Mouse (Mus musculus) forebrain, postnatal 0 days (tissue): ENCODE measurements at regions not wholly inside any gene's neighbourhood (a gene's known extent, or its start where the extent isn't known, plus 50 kb on each side); places are given as distances from the start of the nearest gene placed in this dataset.
"Not testable (repeated sequence)": the region's sequence is repeated elsewhere in the genome, so short reads cannot be mapped to it uniquely, and the experiment has no call there.

Source experiments
- ATAC-seq: fragments of 200-750 bp; cut with Nextera tagmentation; 2 replicates; pipeline ENCODE4 v1.8.0; 2017; ENCODE audit warnings: mild to moderate bottlenecking, moderate library complexity
- DNase-seq: peaks from one replicate; pipeline ENCODE4 v3.0.0-alpha.2; 2015
- H3K27ac ChIP-seq: fragments of 300-500 bp; sonication (generic); 2 replicates; pipeline ENCODE4 v1.5.1; 2014; ENCODE audit warnings: low read depth, mild to moderate bottlenecking, antibody characterized with exemption, low read length, moderate library complexity, mixed read lengths
- H3K27me3 ChIP-seq: fragments of 300-500 bp; sonication (generic); 2 replicates; pipeline ENCODE4 v1.6.1; 2014; ENCODE audit warnings: mild to moderate bottlenecking, low read length, mixed read lengths; ENCODE audit not compliant: insufficient read depth
- H3K36me3 ChIP-seq: fragments of 300-500 bp; sonication (generic); 2 replicates; pipeline ENCODE4 v1.6.1; 2014; ENCODE audit warnings: mild to moderate bottlenecking, moderate library complexity; ENCODE audit not compliant: insufficient read depth
- H3K4me1 ChIP-seq: fragments of 300-500 bp; sonication (generic); 2 replicates; pipeline ENCODE4 v1.6.1; 2014; ENCODE audit warnings: antibody characterized with exemption; ENCODE audit not compliant: insufficient read depth
- H3K4me2 ChIP-seq: fragments of 300-500 bp; sonication (generic); 2 replicates; pipeline ENCODE4 v1.6.1; 2014; ENCODE audit warnings: low read depth, mild to moderate bottlenecking, moderate library complexity
- H3K4me3 ChIP-seq: fragments of 300-500 bp; sonication (generic); 2 replicates; pipeline ENCODE4 v1.5.1; 2014; ENCODE audit warnings: low read depth, low read length, mixed read lengths
- H3K9ac ChIP-seq: fragments of 300-500 bp; sonication (generic); 2 replicates; pipeline ENCODE4 v1.6.1; 2014; ENCODE audit warnings: mild to moderate bottlenecking
- H3K9me3 ChIP-seq: fragments of 300-500 bp; sonication (generic); 2 replicates; pipeline ENCODE4 v1.6.1; 2016; ENCODE audit warnings: low read length
- CTCF ChIP-seq: sonication (generic); IDR thresholded peaks from 2 replicates; pipeline ENCODE4 v1.5.1; 2016; ENCODE audit warnings: antibody characterized with exemption, control low read depth, low read depth
- WGBS: fragments of 180-500 bp; shearing (Covaris S2); extraction: QIAGEN DNeasy Blood & Tissue Kit; methylation state at CpG from one replicate; pipeline ENCODE4 v1.1.7; 2014; 5-methylcytosine and 5-hydroxymethylcytosine counted together

DNA sequence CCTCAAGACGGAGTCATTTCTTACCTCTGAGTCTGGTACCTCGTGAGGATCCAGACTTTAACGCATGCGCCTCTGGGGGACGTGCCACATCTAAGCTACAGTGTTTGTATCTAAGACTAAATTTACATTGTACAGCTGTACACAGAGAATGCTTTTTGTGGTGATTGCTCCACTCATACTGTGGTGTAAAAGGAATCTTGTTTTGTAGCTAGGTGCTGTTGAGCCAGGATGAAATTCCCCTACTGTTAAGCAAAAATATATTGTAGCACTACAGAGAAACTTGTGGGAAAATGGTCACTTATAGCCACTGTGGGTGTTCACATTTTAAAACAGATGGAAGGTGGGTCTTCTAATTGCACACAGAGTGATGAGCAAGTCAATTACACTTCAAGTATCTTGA, 99.1 kb downstream of the Gpr63 start:
- WGBS = 89% methylated on average over 5 of the region's 5 CpGs
- TF ChIP-seq CTCF = no peak
- no peaks in the 10 kb centered on the region for H3K4me1 ChIP-seq

GRCm38 (mm10) chr4:25092731-25093130, 126.5 kb downstream of the Gpr63 start:
- not testable (repeated sequence) for H3K9ac ChIP-seq, DNase-seq, H3K4me2 ChIP-seq, H3K36me3 ChIP-seq, H3K27me3 ChIP-seq, H3K4me1 ChIP-seq, H3K27ac ChIP-seq, H3K4me3 ChIP-seq, ATAC-seq, H3K9me3 ChIP-seq
- 39% methylated on average over 2 of the region's 2 CpGs for WGBS

More for the DNA sequence above, 99.1 kb downstream of the Gpr63 start:
- Histone ChIP-seq H3K27ac (peak overlapping the region; percentile 35; the same call in 1 of the 2 replicates), H3K4me2 (no peak overlapping the region), H3K27me3 (no peaks in the 10 kb centered on the region), H3K4me3 (no peak overlapping the region), H3K9ac (no peak overlapping the region), H3K36me3 (no peaks in the 10 kb centered on the region), H3K9me3 (no peaks in the 10 kb centered on the region)
- DNase-seq (no peak), ATAC-seq (peak; percentile 32; the same call in 1 of the 2 replicates)

- no peaks in the 10 kb centered on the region for H3K9me3 ChIP-seq
- H3K27ac ChIP-seq = no peak overlapping the region
- ATAC-seq (no peak), DNase-seq (no peak)
- TF ChIP-seq CTCF = no peak
- 77% methylated on average over 1 of the region's 1 CpGs for WGBS
- no peaks in the 10 kb centered on the region for H3K36me3 ChIP-seq
- H3K4me1 ChIP-seq = no peaks in the 10 kb centered on the region
- no peaks in the 10 kb centered on the region for H3K27me3 ChIP-seq
- H3K4me3 ChIP-seq = no peak overlapping the region
- H3K4me2 ChIP-seq = no peak overlapping the region
- no peak overlapping the region for H3K9ac ChIP-seq
These were observed 135.3 kb downstream of the Gpr63 start for GRCm38 (mm10) chr4:25101526-25101925.

DNA sequence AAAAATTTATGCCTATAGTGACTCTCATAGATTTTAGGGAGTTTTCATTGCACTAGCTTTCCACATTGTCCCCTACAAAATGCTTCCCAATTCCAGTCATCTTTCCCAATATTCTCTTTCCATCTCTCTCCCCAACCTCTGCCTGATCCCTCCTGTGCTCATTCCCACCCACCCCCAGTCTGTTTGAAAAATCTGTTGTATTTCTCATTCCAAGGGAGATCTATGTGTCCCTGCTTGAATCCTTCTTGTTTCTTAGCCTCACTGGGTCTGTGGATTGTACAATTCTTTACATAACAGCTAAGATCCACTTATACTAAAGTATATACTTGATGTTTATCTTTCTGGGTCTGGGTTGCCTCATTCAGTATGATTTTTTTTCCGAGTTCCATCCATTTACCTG, 101.4 kb downstream of the Fhl5 start:
- Histone ChIP-seq H3K4me2 (no peak overlapping the region), H3K9ac (no peak overlapping the region), H3K4me3 (no peak overlapping the region), H3K9me3 (no peaks in the 10 kb centered on the region), H3K4me1 (no peaks in the 10 kb centered on the region), H3K27me3 (no peaks in the 10 kb centered on the region), H3K36me3 (no peaks in the 10 kb centered on the region), H3K27ac (no peak overlapping the region)
- DNase-seq (no peak), ATAC-seq (no peak)
- 74% methylated on average over 1 of the region's 1 CpGs for WGBS
- no peak for TF ChIP-seq CTCF
